Mouse (Mus musculus): ENCODE data around the gene Pgbd5. TPM values are rescaled to one million over a fixed set of nuclear protein-coding genes. Genes with fewer than 3 reads are reported as not detected.

Pgbd5 gene
- polyA plus RNA-seq, 1 experiment from 2014 or later, result 3.3 TPM

GRCm38 (mm10) chr8:124398843-124399402 lies 40.5 kb downstream of the Pgbd5 start:
- Histone ChIP-seq H3K9me3 (no peaks in the 10 kb centered on the region), H3K36me3 (no peaks in the 10 kb centered on the region), H3K4me2 (no peak overlapping the region), H3K9ac (no peak overlapping the region), H3K27me3 (replicated peaks) (no peaks in the 10 kb centered on the region), H3K4me1 (0 out of 2 replicates have a peak, but pooled peaks cover 24% of the 10 kb centered on the region), H3K4me3 (replicated peaks) (no peak overlapping the region), H3K27ac (no peak overlapping the region)
- 31% methylated on average over 12 of the region's 12 CpGs for WGBS
- peak; percentile 28; the same call in 1 of the 2 replicates for ATAC-seq (ENCODE audit: insufficient read depth, low FRiP score, low read depth)

GRCm38 (mm10) chr8:124397321-124398065 lies 42.0 kb downstream of the Pgbd5 start:
- H3K27ac ChIP-seq, result peak overlapping the region; percentile 40; the same call in 1 of the 2 replicates
- H3K9ac ChIP-seq, result no peak overlapping the region
- no peaks in the 10 kb centered on the region for H3K27me3 ChIP-seq (replicated peaks)
- H3K4me1 ChIP-seq, result 0 out of 2 replicates have a peak, but pooled peaks cover 26% of the 10 kb centered on the region
- H3K9me3 ChIP-seq, result no peaks in the 10 kb centered on the region
- ATAC-seq (ENCODE audit: insufficient read depth, low FRiP score, low read depth), result no peak
- H3K36me3 ChIP-seq, result no peaks in the 10 kb centered on the region
- 54% methylated on average over 11 of the region's 11 CpGs for WGBS
- no peak overlapping the region for H3K4me2 ChIP-seq
- no peak overlapping the region for H3K4me3 ChIP-seq (replicated peaks)

GRCm38 (mm10) chr8:124396531-124396930 lies 42.9 kb downstream of the Pgbd5 start:
- H3K9me3 ChIP-seq, result no peaks in the 10 kb centered on the region
- H3K4me3 ChIP-seq (replicated peaks), result no peak overlapping the region
- no peak for ATAC-seq (ENCODE audit: insufficient read depth, low FRiP score, low read depth)
- H3K4me1 ChIP-seq, result 0 out of 2 replicates have a peak, but pooled peaks cover 26% of the 10 kb centered on the region
- 87% methylated on average over 2 of the region's 2 CpGs for WGBS
- H3K4me2 ChIP-seq, result no peak overlapping the region
- H3K9ac ChIP-seq, result no peak overlapping the region
- no peaks in the 10 kb centered on the region for H3K36me3 ChIP-seq
- no peaks in the 10 kb centered on the region for H3K27me3 ChIP-seq (replicated peaks)
- no peak overlapping the region for H3K27ac ChIP-seq

GRCm38 (mm10) chr8:124395392-124395791 lies 44.1 kb downstream of the Pgbd5 start:
- Histone ChIP-seq H3K4me1 (0 out of 2 replicates have a peak, but pooled peaks cover 26% of the 10 kb centered on the region), H3K4me3 (replicated peaks) (no peak overlapping the region), H3K4me2 (no peak overlapping the region), H3K27me3 (replicated peaks) (no peaks in the 10 kb centered on the region), H3K27ac (peak overlapping the region; percentile 76), H3K9me3 (no peaks in the 10 kb centered on the region), H3K9ac (no peak overlapping the region), H3K36me3 (no peaks in the 10 kb centered on the region)
- WGBS, result 39% methylated on average over 7 of the region's 7 CpGs
- ATAC-seq (ENCODE audit: insufficient read depth, low FRiP score, low read depth), result no peak

- Histone ChIP-seq H3K4me3 (replicated peaks) (no peak overlapping the region), H3K27me3 (replicated peaks) (no peaks in the 10 kb centered on the region), H3K36me3 (no peaks in the 10 kb centered on the region), H3K27ac (peak overlapping the region; percentile 76), H3K4me1 (0 out of 2 replicates have a peak, but pooled peaks cover 26% of the 10 kb centered on the region), H3K9ac (no peak overlapping the region), H3K4me2 (no peak overlapping the region), H3K9me3 (no peaks in the 10 kb centered on the region)
- no peak for ATAC-seq (ENCODE audit: insufficient read depth, low FRiP score, low read depth)
- WGBS, result 58% methylated on average over 7 of the region's 7 CpGs
These were observed 44.5 kb downstream of the Pgbd5 start for GRCm38 (mm10) chr8:124394951-124395350.

- H3K4me1 ChIP-seq, result 0 out of 2 replicates have a peak, but pooled peaks cover 26% of the 10 kb centered on the region
- ATAC-seq (ENCODE audit: insufficient read depth, low FRiP score, low read depth), result no peak
- no peak overlapping the region for H3K27ac ChIP-seq
- WGBS, result 82% methylated on average over 4 of the region's 4 CpGs
- H3K36me3 ChIP-seq, result no peaks in the 10 kb centered on the region
- no peak overlapping the region for H3K4me2 ChIP-seq
- no peak overlapping the region for H3K9ac ChIP-seq
- no peak overlapping the region for H3K4me3 ChIP-seq (replicated peaks)
- no peaks in the 10 kb centered on the region for H3K9me3 ChIP-seq
- H3K27me3 ChIP-seq (replicated peaks), result no peaks in the 10 kb centered on the region
These were observed 45.5 kb downstream of the Pgbd5 start for GRCm38 (mm10) chr8:124393927-124394326.

GRCm38 (mm10) chr8:124393013-124393412 lies 46.4 kb downstream of the Pgbd5 start:
- WGBS, result 72% methylated on average over 5 of the region's 5 CpGs
- Histone ChIP-seq H3K27me3 (replicated peaks) (no peaks in the 10 kb centered on the region), H3K4me2 (no peak overlapping the region), H3K27ac (peak overlapping the region; percentile 65; the same call in 1 of the 2 replicates), H3K4me3 (replicated peaks) (no peak overlapping the region), H3K9me3 (no peaks in the 10 kb centered on the region), H3K4me1 (0 out of 2 replicates have a peak, but pooled peaks cover 20% of the 10 kb centered on the region), H3K36me3 (no peaks in the 10 kb centered on the region), H3K9ac (no peak overlapping the region)
- ATAC-seq (ENCODE audit: insufficient read depth, low FRiP score, low read depth), result no peak

- WGBS, result 41% methylated on average over 10 of the region's 10 CpGs
- 0 out of 2 replicates have a peak, but pooled peaks cover 16% of the 10 kb centered on the region for H3K4me1 ChIP-seq
- H3K9ac ChIP-seq, result no peak overlapping the region
- peak overlapping the region; percentile 65 for H3K27ac ChIP-seq
- no peak for ATAC-seq (ENCODE audit: insufficient read depth, low FRiP score, low read depth)
- no peaks in the 10 kb centered on the region for H3K9me3 ChIP-seq
- H3K36me3 ChIP-seq, result no peaks in the 10 kb centered on the region
- H3K4me3 ChIP-seq (replicated peaks), result no peak overlapping the region
- no peaks in the 10 kb centered on the region for H3K27me3 ChIP-seq (replicated peaks)
- no peak overlapping the region for H3K4me2 ChIP-seq
These were observed 47.0 kb downstream of the Pgbd5 start for GRCm38 (mm10) chr8:124392271-124393012.

- 0 out of 2 replicates have a peak, but pooled peaks cover 11% of the 10 kb centered on the region for H3K4me1 ChIP-seq
- H3K27me3 ChIP-seq (replicated peaks), result no peaks in the 10 kb centered on the region
- 81% methylated on average over 7 of the region's 7 CpGs for WGBS
- no peak for ATAC-seq (ENCODE audit: insufficient read depth, low FRiP score, low read depth)
- no peak overlapping the region for H3K9ac ChIP-seq
- no peak overlapping the region for H3K27ac ChIP-seq
- H3K9me3 ChIP-seq, result no peaks in the 10 kb centered on the region
- no peaks in the 10 kb centered on the region for H3K36me3 ChIP-seq
- H3K4me3 ChIP-seq (replicated peaks), result no peak overlapping the region
- no peak overlapping the region for H3K4me2 ChIP-seq
These were observed 48.3 kb downstream of the Pgbd5 start for GRCm38 (mm10) chr8:124391191-124391590.

GRCm38 (mm10) chr8:124389495-124389894 lies 50.0 kb downstream of the Pgbd5 start:
- Histone ChIP-seq H3K9ac (no peak overlapping the region), H3K27me3 (replicated peaks) (no peaks in the 10 kb centered on the region), H3K9me3 (no peaks in the 10 kb centered on the region), H3K4me1 (0 out of 2 replicates have a peak, but pooled peaks cover 3% of the 10 kb centered on the region), H3K4me3 (replicated peaks) (no peak overlapping the region), H3K27ac (no peak overlapping the region), H3K36me3 (no peaks in the 10 kb centered on the region), H3K4me2 (no peak overlapping the region)
- WGBS, result 85% methylated on average over 11 of the region's 11 CpGs
- no peak for ATAC-seq (ENCODE audit: insufficient read depth, low FRiP score, low read depth)

GRCm38 (mm10) chr8:124386225-124386899 lies 53.1 kb downstream of the Pgbd5 start:
- H3K4me2 ChIP-seq, result no peak overlapping the region
- H3K27me3 ChIP-seq (replicated peaks), result no peaks in the 10 kb centered on the region
- 82% methylated on average over 23 of the region's 23 CpGs for WGBS
- no peaks in the 10 kb centered on the region for H3K36me3 ChIP-seq
- no peak overlapping the region for H3K9ac ChIP-seq
- no peaks in the 10 kb centered on the region for H3K9me3 ChIP-seq
- H3K4me3 ChIP-seq (replicated peaks), result no peak overlapping the region
- H3K27ac ChIP-seq, result no peak overlapping the region
- H3K4me1 ChIP-seq, result no peaks in the 10 kb centered on the region
- no peak for ATAC-seq (ENCODE audit: insufficient read depth, low FRiP score, low read depth)
